Mouse (Mus musculus): ENCODE results near the gene Fads1. TPM values are rescaled to one million over a fixed set of nuclear protein-coding genes. Genes with fewer than 3 reads are reported as not detected.
A peak's percentile ranks its signal among the peaks of the same experiment; 100 is the strongest.

The Fads1 gene
- polyA plus RNA-seq, 1 experiment from 2014 or later, result 142 TPM

- H3K4me3 ChIP-seq (ENCODE audit: low read depth, low read length), result no peak overlapping the region
- H3K27ac ChIP-seq (ENCODE audit: low read depth), result no peak overlapping the region
- ATAC-seq (replicated peaks; ENCODE audit: low FRiP score, low TSS enrichment, low read depth) (no peak), DNase-seq (ENCODE audit: low spot score) (no peak)
- H3K36me3 ChIP-seq (ENCODE audit: control insufficient read depth, insufficient read depth, low read length), result peaks cover 83% of the 10 kb centered on the region
- no peaks in the 10 kb centered on the region; the same call in 1 of the 2 replicates for H3K4me1 ChIP-seq (replicated peaks; ENCODE audit: control insufficient read depth, insufficient read depth, low read length)
- no peak overlapping the region for H3K4me2 ChIP-seq (ENCODE audit: low read length)
- H3K9ac ChIP-seq (ENCODE audit: low read length), result no peak overlapping the region
- H3K9me3 ChIP-seq (ENCODE audit: control insufficient read depth, low read length), result no peaks in the 10 kb centered on the region
- no peaks in the 10 kb centered on the region for H3K27me3 ChIP-seq (replicated peaks; ENCODE audit: control insufficient read depth, insufficient read depth, low read length)
- WGBS, result 87% methylated on average over 11 of the region's 11 CpGs
These were observed 11.6 kb downstream of the Fads1 start for GRCm38 (mm10) chr19:10194337-10194736.

- no peak overlapping the region for H3K27ac ChIP-seq (ENCODE audit: low read depth)
- H3K27me3 ChIP-seq (replicated peaks; ENCODE audit: control insufficient read depth, insufficient read depth, low read length), result no peaks in the 10 kb centered on the region
- no peak for ATAC-seq (replicated peaks; ENCODE audit: low FRiP score, low TSS enrichment, low read depth)
- H3K9ac ChIP-seq (ENCODE audit: low read length), result no peak overlapping the region
- H3K4me3 ChIP-seq (ENCODE audit: low read depth, low read length), result no peak overlapping the region
- H3K4me2 ChIP-seq (ENCODE audit: low read length), result no peak overlapping the region
- peaks cover 83% of the 10 kb centered on the region for H3K36me3 ChIP-seq (ENCODE audit: control insufficient read depth, insufficient read depth, low read length)
- WGBS, result 75% methylated on average over 5 of the region's 5 CpGs
- DNase-seq (ENCODE audit: low spot score), result no peak
- H3K9me3 ChIP-seq (ENCODE audit: control insufficient read depth, low read length), result no peaks in the 10 kb centered on the region
- H3K4me1 ChIP-seq (replicated peaks; ENCODE audit: control insufficient read depth, insufficient read depth, low read length), result no peaks in the 10 kb centered on the region; the same call in 1 of the 2 replicates
These were observed 12.6 kb downstream of the Fads1 start for GRCm38 (mm10) chr19:10195252-10195651.

- H3K4me1 ChIP-seq (replicated peaks; ENCODE audit: control insufficient read depth, insufficient read depth, low read length), result no peaks in the 10 kb centered on the region
- no peak overlapping the region for H3K4me3 ChIP-seq (ENCODE audit: low read depth, low read length)
- no peaks in the 10 kb centered on the region for H3K27me3 ChIP-seq (replicated peaks; ENCODE audit: control insufficient read depth, insufficient read depth, low read length)
- ATAC-seq (replicated peaks; ENCODE audit: low FRiP score, low TSS enrichment, low read depth) (no peak), DNase-seq (ENCODE audit: low spot score) (no peak)
- H3K27ac ChIP-seq (ENCODE audit: low read depth), result no peak overlapping the region
- peaks cover 82% of the 10 kb centered on the region for H3K36me3 ChIP-seq (ENCODE audit: control insufficient read depth, insufficient read depth, low read length)
- H3K4me2 ChIP-seq (ENCODE audit: low read length), result no peak overlapping the region
- no peak overlapping the region for H3K9ac ChIP-seq (ENCODE audit: low read length)
- H3K9me3 ChIP-seq (ENCODE audit: control insufficient read depth, low read length), result no peaks in the 10 kb centered on the region
- 92% methylated on average over 4 of the region's 4 CpGs for WGBS
These were observed 14.4 kb downstream of the Fads1 start for GRCm38 (mm10) chr19:10197130-10197529.

DNA sequence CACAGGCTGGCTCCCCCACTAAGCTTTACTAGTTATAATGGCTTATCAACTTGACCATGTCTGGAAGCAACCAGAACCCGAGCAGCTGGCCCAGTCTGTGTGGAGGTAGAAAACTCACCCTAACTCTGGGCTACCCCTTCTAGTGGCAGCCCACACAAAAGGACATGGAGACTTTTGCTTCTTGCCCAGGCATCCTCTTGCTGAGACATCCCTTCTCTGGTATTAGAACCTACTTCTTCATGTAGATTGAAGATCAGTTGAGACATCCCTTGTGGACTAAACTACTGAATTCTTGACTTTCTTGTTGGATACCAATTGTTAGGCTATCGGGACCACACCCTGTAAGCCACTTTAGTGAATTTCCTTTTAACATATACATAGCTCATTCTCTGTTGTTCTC lies 15.6 kb downstream of the Fads1 start:
- H3K36me3 ChIP-seq (ENCODE audit: control insufficient read depth, insufficient read depth, low read length), result peaks cover 70% of the 10 kb centered on the region
- H3K9me3 ChIP-seq (ENCODE audit: control insufficient read depth, low read length), result no peaks in the 10 kb centered on the region
- H3K4me2 ChIP-seq (ENCODE audit: low read length), result no peak overlapping the region
- ATAC-seq (replicated peaks; ENCODE audit: low FRiP score, low TSS enrichment, low read depth) (no peak), DNase-seq (ENCODE audit: low spot score) (no peak)
- H3K27ac ChIP-seq (ENCODE audit: low read depth), result no peak overlapping the region
- no peak overlapping the region for H3K4me3 ChIP-seq (ENCODE audit: low read depth, low read length)
- H3K27me3 ChIP-seq (replicated peaks; ENCODE audit: control insufficient read depth, insufficient read depth, low read length), result no peaks in the 10 kb centered on the region
- H3K9ac ChIP-seq (ENCODE audit: low read length), result no peak overlapping the region
- WGBS, result 75% methylated on average over 2 of the region's 2 CpGs
- peaks cover 8% of the 10 kb centered on the region for H3K4me1 ChIP-seq (replicated peaks; ENCODE audit: control insufficient read depth, insufficient read depth, low read length)

- ATAC-seq (replicated peaks; ENCODE audit: low FRiP score, low TSS enrichment, low read depth) (0 out of 2 replicates have a peak, but pooled peaks have one; percentile 28), DNase-seq (ENCODE audit: low spot score) (peak; percentile 89)
- H3K9me3 ChIP-seq (ENCODE audit: control insufficient read depth, low read length), result no peaks in the 10 kb centered on the region
- 33% methylated on average over 3 of the region's 3 CpGs for WGBS
- no peaks in the 10 kb centered on the region for H3K27me3 ChIP-seq (replicated peaks; ENCODE audit: control insufficient read depth, insufficient read depth, low read length)
- H3K4me1 ChIP-seq (replicated peaks; ENCODE audit: control insufficient read depth, insufficient read depth, low read length), result peaks cover 8% of the 10 kb centered on the region
- H3K4me2 ChIP-seq (ENCODE audit: low read length), result no peak overlapping the region
- H3K4me3 ChIP-seq (ENCODE audit: low read depth, low read length), result no peak overlapping the region
- H3K36me3 ChIP-seq (ENCODE audit: control insufficient read depth, insufficient read depth, low read length), result peaks cover 66% of the 10 kb centered on the region
- no peak overlapping the region for H3K27ac ChIP-seq (ENCODE audit: low read depth)
- no peak overlapping the region for H3K9ac ChIP-seq (ENCODE audit: low read length)
These were observed 16.0 kb downstream of the Fads1 start for GRCm38 (mm10) chr19:10198723-10199122.

DNA sequence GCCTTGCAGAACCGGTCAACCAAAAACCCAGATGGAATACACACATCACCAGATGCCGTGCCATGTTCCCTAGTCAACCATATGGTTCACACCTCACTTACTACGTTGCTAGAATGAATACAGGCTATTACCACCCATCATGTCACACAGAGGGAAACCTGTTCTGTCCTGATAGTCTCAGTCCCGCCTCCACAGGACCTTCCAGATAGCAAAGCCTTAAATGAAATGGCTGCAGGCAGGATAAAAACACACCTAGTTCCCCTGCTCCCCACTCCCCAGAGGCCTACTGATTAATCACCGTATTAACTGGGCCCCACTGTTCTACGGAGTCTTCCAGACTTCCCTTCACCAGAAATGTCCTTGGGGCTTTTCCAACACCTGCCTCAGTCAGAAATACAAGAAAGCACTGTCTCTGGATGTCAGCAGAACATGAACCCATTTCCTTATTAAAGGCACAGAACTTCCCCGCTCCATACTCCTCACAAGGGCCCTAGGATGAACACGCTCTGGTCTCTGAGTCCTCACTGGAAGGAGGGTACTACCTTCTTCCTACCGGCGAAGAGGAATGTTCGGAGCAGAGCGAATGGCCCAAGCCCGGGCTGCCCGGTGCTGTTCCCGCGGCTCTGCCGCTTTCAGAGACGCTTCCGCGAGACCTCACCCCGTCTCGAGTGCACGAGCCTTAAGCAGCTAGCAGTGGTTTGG lies 20.6 kb downstream of the Fads1 start:
- H3K36me3 ChIP-seq (ENCODE audit: control insufficient read depth, insufficient read depth, low read length), result peaks cover 56% of the 10 kb centered on the region
- WGBS, result 2% methylated on average over 23 of the region's 23 CpGs
- no peaks in the 10 kb centered on the region for H3K9me3 ChIP-seq (ENCODE audit: control insufficient read depth, low read length)
- DNase-seq (ENCODE audit: low spot score) (no peak), ATAC-seq (replicated peaks; ENCODE audit: low FRiP score, low TSS enrichment, low read depth) (peak; percentile 38; the same call in 1 of the 2 replicates)
- no peaks in the 10 kb centered on the region for H3K27me3 ChIP-seq (replicated peaks; ENCODE audit: control insufficient read depth, insufficient read depth, low read length)
- peak overlapping the region; percentile 83 for H3K27ac ChIP-seq (ENCODE audit: low read depth)
- H3K4me3 ChIP-seq (ENCODE audit: low read depth, low read length), result peak overlapping the region; percentile 98
- H3K9ac ChIP-seq (ENCODE audit: low read length), result peak overlapping the region; percentile 91
- H3K4me1 ChIP-seq (replicated peaks; ENCODE audit: control insufficient read depth, insufficient read depth, low read length), result peaks cover 8% of the 10 kb centered on the region
- H3K4me2 ChIP-seq (ENCODE audit: low read length), result peak overlapping the region; percentile 89

DNA sequence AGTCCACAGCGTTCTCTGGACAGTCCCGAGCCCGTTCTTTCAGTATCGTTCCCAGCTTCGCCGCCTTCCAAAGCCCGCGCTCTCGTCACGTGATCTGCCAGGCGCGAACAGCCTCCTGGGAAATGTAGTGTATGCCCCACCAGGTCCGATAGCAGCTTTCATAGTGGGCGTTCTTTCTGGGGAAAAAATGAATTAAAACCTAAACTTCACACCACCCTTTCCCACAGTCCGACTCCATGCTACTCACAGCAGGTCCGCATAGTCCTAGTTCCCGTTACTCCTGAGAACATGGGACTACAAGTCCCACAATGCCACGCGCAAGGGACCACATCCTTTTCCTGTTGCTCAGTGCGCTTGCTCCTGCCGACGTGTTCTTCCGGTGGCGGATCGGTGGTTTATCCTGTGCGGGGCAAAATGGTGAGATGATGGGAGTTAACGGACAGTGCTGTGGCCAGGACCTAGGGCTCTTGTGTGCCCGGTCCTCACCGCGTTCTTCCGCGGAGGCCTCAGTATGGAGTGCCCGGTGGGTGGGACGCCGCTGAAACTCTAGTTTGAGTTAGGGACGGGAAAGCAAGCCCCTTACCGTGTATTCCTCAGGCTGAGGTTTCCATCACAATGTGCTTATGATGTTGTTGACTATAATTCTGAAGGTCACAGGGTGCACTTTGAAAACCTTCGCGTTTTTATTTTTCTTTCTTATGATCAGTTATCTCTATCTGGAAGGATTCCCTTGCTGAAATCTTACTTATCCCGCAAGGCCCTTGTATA lies 21.3 kb downstream of the Fads1 start, which contains the start of the genes Tmem258 and Fen1:
TSS of gene Tmem258 (plus strand) at position 167 of the 768 bp plus-strand sequence.
TSS of gene Fen1 (minus strand) at position 322 of the 768 bp plus-strand sequence.
- under 1% methylated on average over 40 of the region's 40 CpGs for WGBS
- Histone ChIP-seq H3K9ac (ENCODE audit: low read length) (peak within 1 kb of the TSS; percentile 91), H3K4me1 (replicated peaks; ENCODE audit: control insufficient read depth, insufficient read depth, low read length) (peaks cover 8% of the 10 kb centered on the region), H3K27me3 (replicated peaks; ENCODE audit: control insufficient read depth, insufficient read depth, low read length) (no peaks in the 10 kb centered on the region), H3K9me3 (ENCODE audit: control insufficient read depth, low read length) (no peaks in the 10 kb centered on the region), H3K36me3 (ENCODE audit: control insufficient read depth, insufficient read depth, low read length) (peaks cover 62% of the 10 kb centered on the region), H3K27ac (ENCODE audit: low read depth) (peak within 1 kb of the TSS; percentile 83), H3K4me3 (ENCODE audit: low read depth, low read length) (peak within 1 kb of the TSS; percentile 98), H3K4me2 (ENCODE audit: low read length) (peak within 1 kb of the TSS; percentile 89)
- ATAC-seq (replicated peaks; ENCODE audit: low FRiP score, low TSS enrichment, low read depth) (peak; percentile 90), DNase-seq (ENCODE audit: low spot score) (peak; percentile 99)

- H3K27me3 ChIP-seq (replicated peaks; ENCODE audit: control insufficient read depth, insufficient read depth, low read length), result no peaks in the 10 kb centered on the region
- peaks cover 8% of the 10 kb centered on the region for H3K4me1 ChIP-seq (replicated peaks; ENCODE audit: control insufficient read depth, insufficient read depth, low read length)
- H3K4me3 ChIP-seq (ENCODE audit: low read depth, low read length), result peak overlapping the region; percentile 98
- peaks cover 62% of the 10 kb centered on the region for H3K36me3 ChIP-seq (ENCODE audit: control insufficient read depth, insufficient read depth, low read length)
- peak overlapping the region; percentile 89 for H3K4me2 ChIP-seq (ENCODE audit: low read length)
- under 1% methylated on average over 5 of the region's 5 CpGs for WGBS
- DNase-seq (ENCODE audit: low spot score) (peak; percentile 68), ATAC-seq (replicated peaks; ENCODE audit: low FRiP score, low TSS enrichment, low read depth) (peak; percentile 29; the same call in 1 of the 2 replicates)
- peak overlapping the region; percentile 83 for H3K27ac ChIP-seq (ENCODE audit: low read depth)
- H3K9ac ChIP-seq (ENCODE audit: low read length), result peak overlapping the region; percentile 91
- no peaks in the 10 kb centered on the region for H3K9me3 ChIP-seq (ENCODE audit: control insufficient read depth, low read length)
These were observed 21.9 kb downstream of the Fads1 start for GRCm38 (mm10) chr19:10204616-10205001.

Measured in intestine, embryonic 14.5 days (tissue).